Mouse (Mus musculus) hindbrain, embryonic 12.5 days (tissue): ENCODE data around the gene Rps12. TPM values are rescaled to one million over a fixed set of nuclear protein-coding genes. Genes with fewer than 3 reads are reported as not detected.

Source experiments
- ATAC-seq: fragments of 200-750 bp; cut with Nextera tagmentation; 2 replicates; pipeline ENCODE4 v1.8.0; 2017; ENCODE audit warnings: moderate TSS enrichment; ENCODE audit not compliant: low FRiP score
- H3K27ac ChIP-seq: fragments of 300-500 bp; sonication (generic); 2 replicates; pipeline ENCODE4 v1.5.1; 2016; ENCODE audit warnings: mild to moderate bottlenecking
- H3K27me3 ChIP-seq: fragments of 300-500 bp; sonication (generic); 2 replicates; pipeline ENCODE4 v1.6.1; 2016; ENCODE audit warnings: mild to moderate bottlenecking
- H3K36me3 ChIP-seq: fragments of 300-500 bp; sonication (generic); 2 replicates; pipeline ENCODE4 v1.6.1; 2016; ENCODE audit warnings: mild to moderate bottlenecking
- H3K4me1 ChIP-seq: fragments of 300-500 bp; sonication (generic); 2 replicates; pipeline ENCODE4 v1.6.1; 2016
- H3K4me2 ChIP-seq: fragments of 300-500 bp; sonication (generic); replicated peaks from 2 replicates; pipeline ENCODE4 v1.6.1; 2016; ENCODE audit warnings: mild to moderate bottlenecking
- H3K4me3 ChIP-seq: fragments of 300-500 bp; sonication (generic); 2 replicates; pipeline ENCODE4 v1.5.1; 2016; ENCODE audit warnings: mild to moderate bottlenecking
- H3K9ac ChIP-seq: fragments of 300-500 bp; sonication (generic); 2 replicates; pipeline ENCODE4 v1.6.1; 2016; ENCODE audit warnings: mild to moderate bottlenecking, moderate library complexity
- H3K9me3 ChIP-seq: fragments of 300-500 bp; sonication (generic); replicated peaks from 2 replicates; pipeline ENCODE4 v1.6.1; 2016; ENCODE audit warnings: mild to moderate bottlenecking
- WGBS: fragments of 180-500 bp; shearing (Covaris S2); methylation state at CpG from one replicate; pipeline ENCODE4 v1.1.7; 2016; 5-methylcytosine and 5-hydroxymethylcytosine counted together
- polyA plus RNA-seq: library from polyadenylated mRNA; unstranded; fragments of >200 nt; fragmentation: Nextera tagmentation; extraction: Ambion mirVana; gene quantifications from 2 replicates; pipeline ENCODE4 v1.2.1, GENCODE M21; 2016

The Rps12 gene
- polyA plus RNA-seq = 113 and 116 TPM in 2 replicates

GRCm38 (mm10) chr10:23787062-23787821 lies at the start of gene Rps12:
TSS of gene Rps12 (minus strand) at chr10:23787275.
- Histone ChIP-seq H3K4me2 (peak within 1 kb of the TSS; percentile 87), H3K9ac (peak within 1 kb of the TSS; percentile 87), H3K36me3 (peaks cover 25% of the 10 kb centered on the region), H3K4me3 (peak within 1 kb of the TSS; percentile 74), H3K27me3 (no peaks in the 10 kb centered on the region), H3K9me3 (no peaks in the 10 kb centered on the region), H3K4me1 (peaks cover 24% of the 10 kb centered on the region), H3K27ac (peak within 1 kb of the TSS; percentile 79)
- peak; percentile 98 for ATAC-seq
- under 1% methylated on average over 51 of the region's 51 CpGs for WGBS

- Histone ChIP-seq H3K4me1 (no peaks in the 10 kb centered on the region), H3K4me2 (no peak overlapping the region), H3K27ac (no peak overlapping the region), H3K4me3 (no peak overlapping the region), H3K27me3 (no peaks in the 10 kb centered on the region), H3K36me3 (no peaks in the 10 kb centered on the region), H3K9ac (no peak overlapping the region), H3K9me3 (no peaks in the 10 kb centered on the region)
- 84% methylated on average over 9 of the region's 9 CpGs for WGBS
- no peak for ATAC-seq
Observed at GRCm38 (mm10) chr10:23836003-23836964, 49.2 kb upstream of the Rps12 start.

- Histone ChIP-seq H3K36me3 (peaks cover 47% of the 10 kb centered on the region), H3K27me3 (no peaks in the 10 kb centered on the region), H3K4me3 (no peak overlapping the region), H3K27ac (no peak overlapping the region), H3K9me3 (no peaks in the 10 kb centered on the region), H3K4me2 (no peak overlapping the region), H3K4me1 (no peaks in the 10 kb centered on the region), H3K9ac (no peak overlapping the region)
- no peak for ATAC-seq
- WGBS = 87% methylated on average over 7 of the region's 7 CpGs
Observed at GRCm38 (mm10) chr10:23826516-23826915, 39.4 kb upstream of the Rps12 start.

GRCm38 (mm10) chr10:23816241-23816640 lies 29.2 kb upstream of the Rps12 start:
- Histone ChIP-seq H3K4me3 (no peak overlapping the region), H3K27me3 (no peaks in the 10 kb centered on the region), H3K4me2 (no peak overlapping the region), H3K9me3 (no peaks in the 10 kb centered on the region), H3K4me1 (no peaks in the 10 kb centered on the region), H3K36me3 (peaks cover 23% of the 10 kb centered on the region), H3K27ac (no peak overlapping the region), H3K9ac (no peak overlapping the region)
- ATAC-seq = no peak
- WGBS = 89% methylated on average over 7 of the region's 7 CpGs

GRCm38 (mm10) chr10:23815168-23815567 lies 28.1 kb upstream of the Rps12 start:
- Histone ChIP-seq H3K4me3 (no peak overlapping the region), H3K9ac (no peak overlapping the region), H3K27me3 (no peaks in the 10 kb centered on the region), H3K4me1 (no peaks in the 10 kb centered on the region), H3K4me2 (no peak overlapping the region), H3K36me3 (peaks cover 23% of the 10 kb centered on the region), H3K9me3 (no peaks in the 10 kb centered on the region), H3K27ac (no peak overlapping the region)
- no peak for ATAC-seq
- WGBS = 51% methylated on average over 1 of the region's 1 CpGs

GRCm38 (mm10) chr10:23812852-23813766 lies 26.0 kb upstream of the Rps12 start:
- Histone ChIP-seq H3K9ac (no peak overlapping the region), H3K9me3 (no peaks in the 10 kb centered on the region), H3K4me3 (no peak overlapping the region), H3K4me1 (no peaks in the 10 kb centered on the region), H3K4me2 (no peak overlapping the region), H3K36me3 (peaks cover 2% of the 10 kb centered on the region), H3K27me3 (no peaks in the 10 kb centered on the region), H3K27ac (no peak overlapping the region)
- ATAC-seq = peak; percentile 69
- WGBS = 47% methylated on average over 11 of the region's 11 CpGs

GRCm38 (mm10) chr10:23812438-23812759 lies 25.3 kb upstream of the Rps12 start:
- no peak overlapping the region for H3K9ac ChIP-seq
- H3K27ac ChIP-seq = no peak overlapping the region
- H3K4me1 ChIP-seq = no peaks in the 10 kb centered on the region
- no peak for ATAC-seq
- H3K27me3 ChIP-seq = no peaks in the 10 kb centered on the region
- no peak overlapping the region for H3K4me3 ChIP-seq
- H3K4me2 ChIP-seq = no peak overlapping the region
- no peaks in the 10 kb centered on the region; the same call in 1 of the 2 replicates for H3K36me3 ChIP-seq
- H3K9me3 ChIP-seq = no peaks in the 10 kb centered on the region

- H3K9me3 ChIP-seq = no peaks in the 10 kb centered on the region
- no peaks in the 10 kb centered on the region; the same call in 1 of the 2 replicates for H3K36me3 ChIP-seq
- H3K4me1 ChIP-seq = no peaks in the 10 kb centered on the region
- no peak overlapping the region for H3K9ac ChIP-seq
- no peak overlapping the region for H3K4me2 ChIP-seq
- H3K4me3 ChIP-seq = no peak overlapping the region
- 0 out of 2 replicates have a peak, but pooled peaks have one; percentile 5 for ATAC-seq
- H3K27me3 ChIP-seq = no peaks in the 10 kb centered on the region
- H3K27ac ChIP-seq = no peak overlapping the region
- 76% methylated on average over 9 of the region's 12 CpGs for WGBS
Observed at GRCm38 (mm10) chr10:23811635-23812437, 24.8 kb upstream of the Rps12 start.

GRCm38 (mm10) chr10:23806201-23806600 lies 19.1 kb upstream of the Rps12 start:
- no peak overlapping the region for H3K9ac ChIP-seq
- no peak overlapping the region for H3K4me2 ChIP-seq
- no peak overlapping the region for H3K4me3 ChIP-seq
- no peaks in the 10 kb centered on the region for H3K4me1 ChIP-seq
- WGBS = 25% methylated on average over 4 of the region's 4 CpGs
- H3K27ac ChIP-seq = no peak overlapping the region
- ATAC-seq = no peak
- no peaks in the 10 kb centered on the region for H3K9me3 ChIP-seq
- H3K36me3 ChIP-seq = peaks cover 40% of the 10 kb centered on the region
- no peaks in the 10 kb centered on the region for H3K27me3 ChIP-seq

GRCm38 (mm10) chr10:23804665-23805064 lies 17.6 kb upstream of the Rps12 start:
- Histone ChIP-seq H3K4me3 (no peak overlapping the region), H3K36me3 (peaks cover 47% of the 10 kb centered on the region), H3K27ac (no peak overlapping the region), H3K27me3 (no peaks in the 10 kb centered on the region), H3K9ac (no peak overlapping the region), H3K4me1 (no peaks in the 10 kb centered on the region), H3K4me2 (no peak overlapping the region), H3K9me3 (no peaks in the 10 kb centered on the region)
- ATAC-seq = no peak
- 65% methylated on average over 3 of the region's 3 CpGs for WGBS

- Histone ChIP-seq H3K27me3 (no peaks in the 10 kb centered on the region), H3K27ac (no peak overlapping the region), H3K4me2 (no peak overlapping the region), H3K4me3 (no peak overlapping the region), H3K4me1 (0 out of 2 replicates have a peak, but pooled peaks cover 4% of the 10 kb centered on the region), H3K9ac (no peak overlapping the region), H3K9me3 (no peaks in the 10 kb centered on the region), H3K36me3 (peaks cover 47% of the 10 kb centered on the region)
- WGBS = 71% methylated on average over 3 of the region's 3 CpGs
- ATAC-seq = no peak
Observed at GRCm38 (mm10) chr10:23802911-23803310, 15.8 kb upstream of the Rps12 start.
